Mouse (Mus musculus): Measurements from ENCODE around the gene Xpot. TPM values are rescaled to one million over a fixed set of nuclear protein-coding genes. Genes with fewer than 3 reads are reported as not detected.

The Xpot gene
- polyA plus RNA-seq, 1 experiment from 2014 or later = 35.3 TPM

- H3K36me3 ChIP-seq (ENCODE audit: control insufficient read depth, insufficient read depth, low read length) = peaks cover 52% of the 10 kb centered on the region
- no peak overlapping the region for H3K4me2 ChIP-seq (ENCODE audit: low read length)
- ATAC-seq (ENCODE audit: low FRiP score, low TSS enrichment) (no peak), DNase-seq (no peak)
- 93% methylated on average over 9 of the region's 9 CpGs for WGBS
- H3K27ac ChIP-seq (replicated peaks; ENCODE audit: low read depth, low read length) = no peak overlapping the region
- H3K27me3 ChIP-seq (ENCODE audit: control insufficient read depth, insufficient read depth, low read length) = no peaks in the 10 kb centered on the region
- H3K4me1 ChIP-seq (ENCODE audit: control insufficient read depth, insufficient read depth, low read length) = no peaks in the 10 kb centered on the region
- no peak overlapping the region for H3K4me3 ChIP-seq (replicated peaks; ENCODE audit: low read depth, low read length)
- no peak overlapping the region for H3K9ac ChIP-seq (replicated peaks; ENCODE audit: low read length)
- H3K9me3 ChIP-seq (ENCODE audit: control insufficient read depth, low read length) = no peaks in the 10 kb centered on the region
Measured at GRCm38 (mm10) chr10:121576372-121576771, 49.8 kb downstream of the Xpot start.

- Histone ChIP-seq H3K4me1 (ENCODE audit: control insufficient read depth, insufficient read depth, low read length) (peaks cover 17% of the 10 kb centered on the region), H3K36me3 (ENCODE audit: control insufficient read depth, insufficient read depth, low read length) (peaks cover 43% of the 10 kb centered on the region), H3K4me3 (replicated peaks; ENCODE audit: low read depth, low read length) (no peak overlapping the region), H3K9me3 (ENCODE audit: control insufficient read depth, low read length) (no peaks in the 10 kb centered on the region), H3K4me2 (ENCODE audit: low read length) (no peak overlapping the region), H3K27ac (replicated peaks; ENCODE audit: low read depth, low read length) (no peak overlapping the region), H3K9ac (replicated peaks; ENCODE audit: low read length) (no peak overlapping the region), H3K27me3 (ENCODE audit: control insufficient read depth, insufficient read depth, low read length) (no peaks in the 10 kb centered on the region)
- ATAC-seq (ENCODE audit: low FRiP score, low TSS enrichment) (no peak), DNase-seq (no peak)
- 98% methylated on average over 22 of the region's 22 CpGs for WGBS
Measured at GRCm38 (mm10) chr10:121571511-121572147, 54.5 kb downstream of the Xpot start.

DNA sequence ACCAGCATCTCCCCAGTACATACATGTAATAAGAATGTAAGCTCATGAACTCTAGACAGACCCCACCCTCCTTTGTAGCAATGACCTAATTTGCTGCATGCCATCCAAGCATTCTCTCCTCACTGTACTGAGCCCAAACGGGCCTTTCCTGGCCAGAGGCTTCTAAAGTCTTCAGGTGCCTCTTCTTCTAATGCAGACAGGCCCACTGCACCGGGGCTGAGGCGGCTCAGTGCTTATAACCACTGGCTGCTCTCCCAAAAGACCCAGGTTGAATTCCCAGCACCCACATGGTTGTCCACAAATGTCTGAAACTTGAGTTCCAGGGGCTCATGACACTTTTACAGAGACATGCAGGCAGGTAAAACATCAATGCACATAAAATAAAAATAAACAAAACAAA, 55.1 kb downstream of the Xpot start:
- Histone ChIP-seq H3K4me1 (ENCODE audit: control insufficient read depth, insufficient read depth, low read length) (peaks cover 17% of the 10 kb centered on the region), H3K4me3 (replicated peaks; ENCODE audit: low read depth, low read length) (no peak overlapping the region), H3K4me2 (ENCODE audit: low read length) (no peak overlapping the region), H3K27me3 (ENCODE audit: control insufficient read depth, insufficient read depth, low read length) (no peaks in the 10 kb centered on the region), H3K36me3 (ENCODE audit: control insufficient read depth, insufficient read depth, low read length) (peaks cover 39% of the 10 kb centered on the region), H3K9me3 (ENCODE audit: control insufficient read depth, low read length) (no peaks in the 10 kb centered on the region), H3K9ac (replicated peaks; ENCODE audit: low read length) (no peak overlapping the region), H3K27ac (replicated peaks; ENCODE audit: low read depth, low read length) (no peak overlapping the region)
- DNase-seq (no peak), ATAC-seq (ENCODE audit: low FRiP score, low TSS enrichment) (no peak)
- WGBS = 98% methylated on average over 3 of the region's 3 CpGs

- Histone ChIP-seq H3K27ac (replicated peaks; ENCODE audit: low read depth, low read length) (peak overlapping the region; percentile 84), H3K27me3 (ENCODE audit: control insufficient read depth, insufficient read depth, low read length) (no peaks in the 10 kb centered on the region)
- no peak for ATAC-seq (ENCODE audit: low FRiP score, low TSS enrichment)
Measured at GRCm38 (mm10) chr10:121569796-121570195, 56.3 kb downstream of the Xpot start.

DNA sequence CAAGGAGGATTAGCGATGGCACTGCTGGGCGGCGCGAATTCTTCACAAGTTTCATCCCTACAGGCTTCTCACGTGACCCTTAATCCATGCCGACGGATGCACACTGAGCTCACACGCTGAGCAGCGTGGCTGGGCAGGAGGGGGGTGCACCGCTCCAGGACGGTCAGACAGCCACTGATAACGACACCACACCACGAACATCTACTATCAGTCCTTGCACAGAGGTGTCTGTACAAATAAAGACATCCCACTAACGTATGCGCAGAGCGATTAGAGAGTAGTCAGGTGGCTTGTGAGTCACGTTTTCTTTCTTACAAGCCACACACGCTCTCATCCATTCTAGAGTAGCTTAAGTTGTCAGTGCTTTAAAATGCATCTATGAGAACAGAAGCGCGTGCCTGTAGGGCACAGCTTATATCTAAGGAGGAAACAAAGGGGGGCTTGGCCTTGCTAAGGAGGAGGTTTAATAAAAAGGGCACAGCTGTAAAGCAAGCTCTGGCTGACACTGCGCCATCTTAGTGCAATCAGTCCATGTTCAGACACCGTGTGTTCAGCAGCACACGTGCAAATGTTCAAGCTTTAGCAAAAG, 57.0 kb downstream of the Xpot start:
- Histone ChIP-seq H3K27me3 (ENCODE audit: control insufficient read depth, insufficient read depth, low read length) (no peaks in the 10 kb centered on the region), H3K27ac (replicated peaks; ENCODE audit: low read depth, low read length) (peak overlapping the region; percentile 84), H3K9me3 (ENCODE audit: control insufficient read depth, low read length) (no peaks in the 10 kb centered on the region), H3K4me1 (ENCODE audit: control insufficient read depth, insufficient read depth, low read length) (peaks cover 17% of the 10 kb centered on the region), H3K9ac (replicated peaks; ENCODE audit: low read length) (peak overlapping the region; percentile 27; the same call in 1 of the 2 replicates), H3K4me2 (ENCODE audit: low read length) (peak overlapping the region; percentile 52), H3K4me3 (replicated peaks; ENCODE audit: low read depth, low read length) (peak overlapping the region; percentile 20), H3K36me3 (ENCODE audit: control insufficient read depth, insufficient read depth, low read length) (peaks cover 34% of the 10 kb centered on the region)
- ATAC-seq (ENCODE audit: low FRiP score, low TSS enrichment) = peak; percentile 94
- WGBS = 2% methylated on average over 23 of the region's 23 CpGs
- peak; percentile 87 for DNase-seq

More at GRCm38 (mm10) chr10:121569796-121570195, 56.3 kb downstream of the Xpot start:
- peak; percentile 25 for DNase-seq
- H3K36me3 ChIP-seq (ENCODE audit: control insufficient read depth, insufficient read depth, low read length) = peaks cover 34% of the 10 kb centered on the region
- no peak overlapping the region; the same call in 1 of the 2 replicates for H3K9ac ChIP-seq (replicated peaks; ENCODE audit: low read length)
- 0 out of 2 replicates have a peak overlapping the region, but pooled peaks have one; percentile 20 for H3K4me3 ChIP-seq (replicated peaks; ENCODE audit: low read depth, low read length)
- WGBS = 51% methylated on average over 6 of the region's 6 CpGs
- H3K4me2 ChIP-seq (ENCODE audit: low read length) = peak overlapping the region; percentile 52
- peaks cover 17% of the 10 kb centered on the region for H3K4me1 ChIP-seq (ENCODE audit: control insufficient read depth, insufficient read depth, low read length)
- no peaks in the 10 kb centered on the region for H3K9me3 ChIP-seq (ENCODE audit: control insufficient read depth, low read length)

DNA sequence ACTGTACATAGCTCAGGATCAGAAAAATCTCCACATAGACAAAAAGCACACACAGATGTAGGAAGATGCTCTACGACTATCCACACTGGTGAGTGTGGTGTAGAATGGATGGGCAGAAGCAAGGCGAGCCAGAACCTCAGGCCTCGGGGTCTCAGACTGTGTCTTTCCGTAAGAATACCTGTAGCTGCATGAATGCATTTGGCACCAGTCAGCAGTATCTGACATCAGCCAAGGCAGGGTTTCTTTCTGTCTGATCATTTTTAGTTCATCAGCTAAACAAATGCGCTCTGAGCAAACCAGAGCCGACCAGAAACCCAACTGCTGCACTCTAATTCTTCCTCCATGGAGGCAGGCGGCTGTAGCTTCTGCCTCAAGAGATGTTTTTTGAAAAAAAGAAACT, 57.6 kb downstream of the Xpot start:
- peak overlapping the region; percentile 52 for H3K4me2 ChIP-seq (ENCODE audit: low read length)
- H3K9me3 ChIP-seq (ENCODE audit: control insufficient read depth, low read length) = no peaks in the 10 kb centered on the region
- peak; percentile 25; the same call in 1 of the 2 replicates for ATAC-seq (ENCODE audit: low FRiP score, low TSS enrichment)
- peak overlapping the region; percentile 84 for H3K27ac ChIP-seq (replicated peaks; ENCODE audit: low read depth, low read length)
- H3K9ac ChIP-seq (replicated peaks; ENCODE audit: low read length) = no peak overlapping the region
- DNase-seq = no peak
- WGBS = 45% methylated on average over 7 of the region's 7 CpGs
- peaks cover 17% of the 10 kb centered on the region for H3K4me1 ChIP-seq (ENCODE audit: control insufficient read depth, insufficient read depth, low read length)
- H3K27me3 ChIP-seq (ENCODE audit: control insufficient read depth, insufficient read depth, low read length) = no peaks in the 10 kb centered on the region
- H3K4me3 ChIP-seq (replicated peaks; ENCODE audit: low read depth, low read length) = 0 out of 2 replicates have a peak overlapping the region, but pooled peaks have one; percentile 20
- H3K36me3 ChIP-seq (ENCODE audit: control insufficient read depth, insufficient read depth, low read length) = peaks cover 40% of the 10 kb centered on the region

GRCm38 (mm10) chr10:121568026-121568425, 58.1 kb downstream of the Xpot start:
- WGBS = 94% methylated on average over 10 of the region's 10 CpGs
- no peak for ATAC-seq (ENCODE audit: low FRiP score, low TSS enrichment)
- Histone ChIP-seq H3K36me3 (ENCODE audit: control insufficient read depth, insufficient read depth, low read length) (peaks cover 45% of the 10 kb centered on the region), H3K9ac (replicated peaks; ENCODE audit: low read length) (no peak overlapping the region), H3K27ac (replicated peaks; ENCODE audit: low read depth, low read length) (no peak overlapping the region), H3K4me1 (ENCODE audit: control insufficient read depth, insufficient read depth, low read length) (peaks cover 17% of the 10 kb centered on the region), H3K27me3 (ENCODE audit: control insufficient read depth, insufficient read depth, low read length) (no peaks in the 10 kb centered on the region), H3K9me3 (ENCODE audit: control insufficient read depth, low read length) (no peaks in the 10 kb centered on the region), H3K4me2 (ENCODE audit: low read length) (no peak overlapping the region), H3K4me3 (replicated peaks; ENCODE audit: low read depth, low read length) (no peak overlapping the region)
- DNase-seq = no peak

- H3K4me2 ChIP-seq (ENCODE audit: low read length) = no peak overlapping the region
- ATAC-seq (ENCODE audit: low FRiP score, low TSS enrichment) (no peak), DNase-seq (no peak)
- peaks cover 11% of the 10 kb centered on the region for H3K4me1 ChIP-seq (ENCODE audit: control insufficient read depth, insufficient read depth, low read length)
- H3K9me3 ChIP-seq (ENCODE audit: control insufficient read depth, low read length) = no peaks in the 10 kb centered on the region
- no peak overlapping the region for H3K4me3 ChIP-seq (replicated peaks; ENCODE audit: low read depth, low read length)
- H3K36me3 ChIP-seq (ENCODE audit: control insufficient read depth, insufficient read depth, low read length) = peaks cover 48% of the 10 kb centered on the region
- 89% methylated on average over 8 of the region's 8 CpGs for WGBS
- no peak overlapping the region for H3K9ac ChIP-seq (replicated peaks; ENCODE audit: low read length)
- H3K27ac ChIP-seq (replicated peaks; ENCODE audit: low read depth, low read length) = no peak overlapping the region
- H3K27me3 ChIP-seq (ENCODE audit: control insufficient read depth, insufficient read depth, low read length) = no peaks in the 10 kb centered on the region
Measured at GRCm38 (mm10) chr10:121564447-121564846, 61.7 kb downstream of the Xpot start.

- Histone ChIP-seq H3K27me3 (ENCODE audit: control insufficient read depth, insufficient read depth, low read length) (no peaks in the 10 kb centered on the region), H3K9me3 (ENCODE audit: control insufficient read depth, low read length) (no peaks in the 10 kb centered on the region), H3K4me3 (replicated peaks; ENCODE audit: low read depth, low read length) (no peak overlapping the region), H3K4me1 (ENCODE audit: control insufficient read depth, insufficient read depth, low read length) (no peaks in the 10 kb centered on the region), H3K36me3 (ENCODE audit: control insufficient read depth, insufficient read depth, low read length) (peaks cover 81% of the 10 kb centered on the region), H3K27ac (replicated peaks; ENCODE audit: low read depth, low read length) (no peak overlapping the region), H3K4me2 (ENCODE audit: low read length) (no peak overlapping the region), H3K9ac (replicated peaks; ENCODE audit: low read length) (no peak overlapping the region)
- DNase-seq = no peak
- no peak for ATAC-seq (ENCODE audit: low FRiP score, low TSS enrichment)
- 83% methylated on average over 2 of the region's 2 CpGs for WGBS
Measured at GRCm38 (mm10) chr10:121558231-121558630, 67.9 kb downstream of the Xpot start.

Data from midbrain, embryonic 14.5 days (tissue).